Mouse (Mus musculus): ENCODE data around the gene Gm13691. TPM values are rescaled to one million over a fixed set of nuclear protein-coding genes. Genes with fewer than 3 reads are reported as not detected.
"Not testable (repeated sequence)": the region's sequence is repeated elsewhere in the genome, so short reads cannot be mapped to it uniquely, and the experiment has no call there.

Gene Gm13691
- total RNA-seq, 2 experiments from 2014 or later: 1.6 to 1.7 TPM

DNA sequence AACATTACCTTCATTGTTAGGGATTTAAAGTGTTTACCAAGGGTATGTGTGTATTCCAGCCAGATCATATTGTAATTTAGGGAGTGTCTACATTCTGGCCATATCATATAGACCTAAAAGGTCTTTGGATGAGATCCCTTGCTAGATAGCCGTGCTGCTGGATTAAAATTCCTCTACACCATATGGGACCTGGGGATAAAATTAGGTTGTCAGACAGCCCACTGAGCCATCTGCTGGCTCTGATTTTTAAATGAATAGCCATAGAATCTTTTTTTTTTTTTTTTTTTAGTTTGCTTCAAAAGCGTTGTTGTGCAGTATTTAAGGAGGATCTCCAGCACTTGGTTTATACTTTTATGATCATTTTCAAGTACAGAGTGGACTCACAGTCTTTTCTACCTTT lies 42.2 kb downstream of the Gm13691 start:
- DNase-seq (ENCODE audit: low spot score in 2 of 2): peak in 1 of 2 experiments; percentile 6

DNA sequence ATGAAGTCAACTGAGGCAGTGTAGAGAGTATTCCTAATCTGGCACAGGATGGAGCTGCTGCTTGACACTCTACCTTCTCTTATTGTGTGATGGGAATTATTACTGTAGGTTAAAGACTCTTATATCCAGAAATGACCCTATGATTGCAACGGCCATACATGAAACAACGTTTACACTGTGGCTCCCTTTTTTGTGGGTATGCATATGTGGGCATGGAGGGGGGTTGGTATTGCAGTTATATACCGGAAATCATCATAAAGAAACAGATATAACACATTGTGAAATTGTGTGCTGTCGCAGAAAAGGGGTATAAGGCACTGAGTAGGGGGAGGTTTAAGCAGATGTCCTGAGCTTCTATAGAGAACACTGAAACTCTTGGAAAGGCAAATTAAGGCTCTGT lies 45.6 kb downstream of the Gm13691 start:
- DNase-seq (ENCODE audit: low spot score in 2 of 2): no peak

DNA sequence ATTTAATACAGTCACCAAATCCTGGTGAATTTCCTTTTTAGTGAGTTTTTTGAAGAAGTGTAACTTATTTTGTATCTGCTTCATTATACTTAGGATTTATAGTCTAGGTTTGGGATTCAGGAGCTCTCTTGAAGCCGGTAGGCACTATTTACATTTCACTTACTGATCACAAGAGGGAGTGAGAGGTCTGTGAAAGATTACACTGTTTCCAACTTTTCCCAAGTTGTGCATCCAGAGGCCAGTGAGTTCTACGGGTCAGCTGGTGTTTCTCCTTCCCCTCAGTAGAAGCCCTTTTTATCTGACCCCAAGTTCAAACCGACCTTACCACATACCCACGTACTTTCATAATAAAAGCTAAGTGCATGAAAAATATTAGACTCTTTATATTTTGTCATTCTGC lies 47.0 kb downstream of the Gm13691 start:
- no peak for DNase-seq (ENCODE audit: low spot score in 2 of 2)

DNA sequence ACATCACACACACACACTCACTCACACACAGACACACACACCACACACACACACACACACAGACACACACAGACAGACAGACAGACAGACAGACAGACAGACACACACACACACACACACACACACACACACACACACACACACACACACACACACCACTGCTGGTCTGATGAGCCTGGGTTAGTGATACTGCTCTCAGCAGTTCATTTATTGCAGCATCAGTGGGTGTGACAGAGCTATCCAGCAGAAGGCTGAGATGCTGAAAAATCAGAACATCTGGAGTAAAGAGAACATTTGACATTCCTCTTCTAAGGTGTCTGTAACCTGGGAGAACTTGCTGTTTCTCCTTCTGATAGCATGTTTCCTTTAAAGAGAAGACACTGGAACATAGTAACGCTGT lies 47.6 kb downstream of the Gm13691 start:
- not testable (repeated sequence) for DNase-seq (ENCODE audit: low spot score in 2 of 2)

DNA sequence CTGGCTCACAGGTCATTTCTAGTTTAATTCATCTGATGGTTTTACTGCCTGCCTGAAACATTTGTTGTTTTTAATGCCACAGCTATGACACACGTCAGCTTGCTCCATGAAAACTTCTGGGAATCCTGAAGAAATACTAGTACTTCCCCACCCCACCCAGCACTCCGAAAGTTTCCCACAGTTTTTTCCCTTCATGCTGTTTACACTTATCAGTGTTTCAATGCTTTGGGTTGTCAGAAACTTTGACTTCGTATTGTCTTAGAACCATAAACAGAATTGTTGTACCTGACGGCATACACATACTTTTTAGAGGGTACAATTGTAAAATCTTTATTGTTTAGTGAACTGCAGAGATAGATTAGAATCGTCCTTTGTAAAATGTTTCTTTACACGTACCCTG lies 48.9 kb downstream of the Gm13691 start:
- no peak for DNase-seq (ENCODE audit: low spot score in 2 of 2)

Other genes starting within 250 kb of the Gm13691 start
- gene Fam171b, start 177.9 kb upstream of the Gm13691 start, total RNA-seq (2021): 100 to 1,000 TPM; 203 to 205 TPM
- not detected for gene Zswim2, start 49.3 kb upstream of the Gm13691 start, total RNA-seq (2021)
- gene Gm13698, start 34.9 kb upstream of the Gm13691 start, total RNA-seq (2021): 1 to 10 TPM; 1.6 to 1.7 TPM
- 1 to 10 TPM; 1.6 to 1.7 TPM for gene Gm13693, start 29.1 kb upstream of the Gm13691 start, total RNA-seq (2021)
- gene Gm13695, start 23.2 kb upstream of the Gm13691 start, total RNA-seq (2021): 1 to 10 TPM in 1 of 2 experiments, not detected in 1; 1.6 TPM
- gene Gm13696, start 17.4 kb upstream of the Gm13691 start, total RNA-seq (2021): 1 to 10 TPM; 1.6 to 1.7 TPM
- 1 to 10 TPM; 1.6 to 1.7 TPM for gene Gm13694, start 11.6 kb upstream of the Gm13691 start, total RNA-seq (2021)
- 1 to 10 TPM; 1.6 to 1.7 TPM for gene Gm13697, start 5.8 kb upstream of the Gm13691 start, total RNA-seq (2021)